ENCODE assay signal across 8 mouse cellular contexts in the genomic region with DNA sequence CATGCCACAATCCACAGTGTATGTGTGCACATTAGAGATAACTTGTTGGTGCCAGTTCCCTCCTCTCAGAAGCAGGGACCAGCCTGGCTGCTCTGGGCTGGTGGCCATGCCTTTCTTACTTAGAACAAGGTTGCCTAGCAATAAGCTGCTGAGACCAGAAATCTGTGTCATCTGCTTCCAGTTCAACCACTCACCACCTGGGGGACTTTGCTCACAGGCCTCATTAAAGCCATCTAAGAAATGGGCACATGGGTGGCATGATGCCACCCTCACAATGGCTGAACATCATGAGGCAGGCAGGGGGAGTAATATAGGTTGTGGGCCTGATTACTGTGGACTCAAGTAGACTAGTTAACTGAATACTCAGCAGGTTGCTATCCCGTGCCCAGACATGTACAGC. TPM values are rescaled to one million over a fixed set of nuclear protein-coding genes. Genes with fewer than 3 reads are reported as not detected.
DNase-seq lines count a peak whose midpoint lies in the region; ATAC-seq lines count a peak whose summit lies in the region.

No protein-coding gene starts in this region.

- ATAC-seq in activated CD4-positive, CD25-positive, alpha-beta regulatory T cell, adult 4 months = peak; percentile 40

- DNase-seq in left cerebral cortex, adult 18-20 months (ENCODE audit: low spot score in 2 of 2) = peak; percentile 20 to 54
- DNase-seq in left cerebral cortex, adult 11 months (ENCODE audit: low spot score) = no peak
- DNase-seq in frontal cortex, postnatal 36 days (ENCODE audit: low spot score in 2 of 2) = peak; percentile 42 to 70
- DNase-seq in right cerebral cortex, adult 2 months (ENCODE audit: low spot score in 2 of 2) = peak; percentile 45 to 75
- DNase-seq in c-Kit-positive CD71-positive TER-119-positive erythroid progenitor cells, embryonic 14.5 days (ENCODE audit: low spot score) = no peak
- DNase-seq in adrenal gland, postnatal 10 days = no peak
- no peak for DNase-seq in thymus, adult 18-20 months

RNA-seq across cellular contexts. Expression of a gene that starts 1.3 kb away (rescaled TPM):
- 10 to 100 TPM; 25.1 to 30.8 TPM for total RNA-seq in left cerebral cortex, adult 18-20 months (2021)
- 1 to 10 TPM; 3.0 to 3.5 TPM for polyA plus RNA-seq in activated CD4-positive, CD25-positive, alpha-beta regulatory T cell, adult 4 months (2017; shearing (Covaris generic))
- total RNA-seq in adrenal gland, postnatal 10 days (2021) = 10 to 100 TPM; 18.9 to 19.4 TPM

Comparison
In these comparisons a context has a peak if more than half of its experiments do, and no peak if none do; other contexts are left out.
1. DNase-seq: peak in left cerebral cortex, adult 18-20 months (2 of 2), frontal cortex, postnatal 36 days (2 of 2) and right cerebral cortex, adult 2 months (2 of 2); none in left cerebral cortex, adult 11 months (single experiment), c-Kit-positive CD71-positive TER-119-positive erythroid progenitor cells, embryonic 14.5 days (single experiment), adrenal gland, postnatal 10 days (single experiment) and thymus, adult 18-20 months (0 of 2).